Mouse (Mus musculus): ENCODE measurements around the gene Atg4b. TPM values are rescaled to one million over a fixed set of nuclear protein-coding genes. Genes with fewer than 3 reads are reported as not detected.

The Atg4b gene
- total and polyA plus RNA-seq, 3 experiments: 27.7 to 36.4 (median 33.6) TPM

- H3K36me3 ChIP-seq (ENCODE audit: control insufficient read depth, insufficient read depth, low read length): no peaks in the 10 kb centered on the region
These were observed 57.6 kb downstream of the Atg4b start for GRCm38 (mm10) chr1:93808871-93809270.

GRCm38 (mm10) chr1:93810011-93810410 is 58.7 kb downstream of the Atg4b start:
- WGBS: 98% methylated on average over 3 of the region's 3 CpGs
- Histone ChIP-seq H3K36me3 (ENCODE audit: control insufficient read depth, insufficient read depth, low read length) (no peaks in the 10 kb centered on the region), H3K4me1 (ENCODE audit: control insufficient read depth, insufficient read depth, low read length) (no peaks in the 10 kb centered on the region), H3K27ac (no peak overlapping the region), H3K4me3 (no peak overlapping the region), H3K27me3 (ENCODE audit: control insufficient read depth, insufficient read depth, low read length) (no peaks in the 10 kb centered on the region), H3K79me2 (replicated peaks; ENCODE audit: control insufficient read depth, insufficient read depth, low read length) (peaks cover 2% of the 10 kb centered on the region; the same call in 1 of the 2 replicates), H3K9ac (ENCODE audit: low read depth, low read length) (no peak overlapping the region)
- intact Hi-C loops (cut with DNase I): no loop called here
- DNase-seq: no peak
- TF ChIP-seq POLR2A (IDR thresholded peaks at IDR 0.05; ENCODE audit: insufficient read depth, low read depth, low read length): no peak
- no peak for TF ChIP-seq EP300 (IDR thresholded peaks at IDR 0.05; ENCODE audit: insufficient read depth, low read depth, low read length)
- no peak for TF ChIP-seq CTCF (IDR thresholded peaks at IDR 0.05)

More at GRCm38 (mm10) chr1:93808871-93809270, 57.6 kb downstream of the Atg4b start:
- Histone ChIP-seq H3K9ac (ENCODE audit: low read depth, low read length) (no peak overlapping the region), H3K27ac (no peak overlapping the region), H3K79me2 (replicated peaks; ENCODE audit: control insufficient read depth, insufficient read depth, low read length) (peaks cover 2% of the 10 kb centered on the region; the same call in 1 of the 2 replicates), H3K4me1 (ENCODE audit: control insufficient read depth, insufficient read depth, low read length) (0 out of 2 replicates have a peak, but pooled peaks cover 1% of the 10 kb centered on the region), H3K27me3 (ENCODE audit: control insufficient read depth, insufficient read depth, low read length) (no peaks in the 10 kb centered on the region), H3K4me3 (no peak overlapping the region)
- TF ChIP-seq CTCF (IDR thresholded peaks at IDR 0.05) (no peak), EP300 (IDR thresholded peaks at IDR 0.05; ENCODE audit: insufficient read depth, low read depth, low read length) (no peak), POLR2A (IDR thresholded peaks at IDR 0.05; ENCODE audit: insufficient read depth, low read depth, low read length) (no peak)
- intact Hi-C loops (cut with DNase I): loop anchor here (10.0 kb wide), 1 partner anchor 464 kb away; the partner anchor contains the start of genes Pask and Ppp1r7
- DNase-seq: no peak
- 92% methylated on average over 4 of the region's 4 CpGs for WGBS

GRCm38 (mm10) chr1:93811495-93812039 is 60.3 kb downstream of the Atg4b start:
- Histone ChIP-seq H3K36me3 (ENCODE audit: control insufficient read depth, insufficient read depth, low read length) (no peaks in the 10 kb centered on the region), H3K27ac (peak overlapping the region; percentile 38), H3K4me1 (ENCODE audit: control insufficient read depth, insufficient read depth, low read length) (no peaks in the 10 kb centered on the region), H3K9ac (ENCODE audit: low read depth, low read length) (no peak overlapping the region), H3K27me3 (ENCODE audit: control insufficient read depth, insufficient read depth, low read length) (no peaks in the 10 kb centered on the region), H3K4me3 (no peak overlapping the region), H3K79me2 (replicated peaks; ENCODE audit: control insufficient read depth, insufficient read depth, low read length) (peaks cover 2% of the 10 kb centered on the region; the same call in 1 of the 2 replicates)
- WGBS: 75% methylated on average over 8 of the region's 8 CpGs
- no peak for TF ChIP-seq EP300 (IDR thresholded peaks at IDR 0.05; ENCODE audit: insufficient read depth, low read depth, low read length)
- no peak for TF ChIP-seq CTCF (IDR thresholded peaks at IDR 0.05)
- no peak for TF ChIP-seq POLR2A (IDR thresholded peaks at IDR 0.05; ENCODE audit: insufficient read depth, low read depth, low read length)
- intact Hi-C loops (cut with DNase I): no loop called here
- no peak for DNase-seq

GRCm38 (mm10) chr1:93817823-93818532 is 66.7 kb downstream of the Atg4b start:
- intact Hi-C loops (cut with DNase I): no loop called here
- TF ChIP-seq EP300 (IDR thresholded peaks at IDR 0.05; ENCODE audit: insufficient read depth, low read depth, low read length) (no peak), POLR2A (IDR thresholded peaks at IDR 0.05; ENCODE audit: insufficient read depth, low read depth, low read length) (no peak), CTCF (IDR thresholded peaks at IDR 0.05) (no peak)
- H3K9ac ChIP-seq (ENCODE audit: low read depth, low read length): no peak overlapping the region
- no peaks in the 10 kb centered on the region for H3K27me3 ChIP-seq (ENCODE audit: control insufficient read depth, insufficient read depth, low read length)
- WGBS: 87% methylated on average over 8 of the region's 8 CpGs
- no peaks in the 10 kb centered on the region for H3K79me2 ChIP-seq (replicated peaks; ENCODE audit: control insufficient read depth, insufficient read depth, low read length)
- no peaks in the 10 kb centered on the region for H3K4me1 ChIP-seq (ENCODE audit: control insufficient read depth, insufficient read depth, low read length)
- H3K4me3 ChIP-seq: no peak overlapping the region
- H3K27ac ChIP-seq: no peak overlapping the region
- H3K36me3 ChIP-seq (ENCODE audit: control insufficient read depth, insufficient read depth, low read length): no peaks in the 10 kb centered on the region
- DNase-seq: no peak

GRCm38 (mm10) chr1:93818722-93819121 is 67.4 kb downstream of the Atg4b start:
- no peaks in the 10 kb centered on the region for H3K79me2 ChIP-seq (replicated peaks; ENCODE audit: control insufficient read depth, insufficient read depth, low read length)
- no peak overlapping the region for H3K27ac ChIP-seq
- DNase-seq: no peak
- intact Hi-C loops (cut with DNase I): no loop called here
- no peaks in the 10 kb centered on the region for H3K27me3 ChIP-seq (ENCODE audit: control insufficient read depth, insufficient read depth, low read length)
- no peaks in the 10 kb centered on the region for H3K4me1 ChIP-seq (ENCODE audit: control insufficient read depth, insufficient read depth, low read length)
- H3K4me3 ChIP-seq: no peak overlapping the region
- TF ChIP-seq POLR2A (IDR thresholded peaks at IDR 0.05; ENCODE audit: insufficient read depth, low read depth, low read length): no peak
- no peak for TF ChIP-seq EP300 (IDR thresholded peaks at IDR 0.05; ENCODE audit: insufficient read depth, low read depth, low read length)
- TF ChIP-seq CTCF (IDR thresholded peaks at IDR 0.05): no peak
- H3K9ac ChIP-seq (ENCODE audit: low read depth, low read length): no peak overlapping the region
- WGBS: 73% methylated on average over 7 of the region's 7 CpGs
- no peaks in the 10 kb centered on the region for H3K36me3 ChIP-seq (ENCODE audit: control insufficient read depth, insufficient read depth, low read length)
